Mouse (Mus musculus): ENCODE measurements around the gene Pask. TPM values are rescaled to one million over a fixed set of nuclear protein-coding genes. Genes with fewer than 3 reads are reported as not detected.

Pask gene
- total and polyA plus RNA-seq, 2 experiments from 2014 or later: 3.9 to 15.0 TPM

DNA sequence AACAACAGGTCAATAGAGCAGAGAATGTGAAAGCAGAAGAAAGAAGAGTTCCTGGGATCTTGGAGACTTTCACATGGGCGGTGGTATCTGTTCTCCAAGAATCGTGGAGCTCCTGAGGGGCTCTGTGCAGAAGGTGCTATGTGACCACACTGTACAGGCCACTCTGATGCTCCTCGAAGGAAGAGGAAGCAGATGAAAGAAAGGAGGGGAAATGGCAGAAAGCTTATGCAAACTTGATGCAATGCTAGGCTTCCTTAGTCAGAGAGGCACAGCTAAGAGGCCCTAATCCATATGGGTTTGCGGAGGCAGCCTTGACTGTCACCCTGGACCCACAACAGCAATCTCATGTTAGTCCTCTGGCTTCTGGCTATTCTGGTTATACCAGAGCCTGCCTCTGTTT lies 52.3 kb downstream of the Pask start:
- H3K9ac ChIP-seq (replicated peaks; ENCODE audit: low read length): no peak overlapping the region
- H3K9me3 ChIP-seq (ENCODE audit: low read length): no peaks in the 10 kb centered on the region
- H3K36me3 ChIP-seq (ENCODE audit: insufficient read depth, low read length): peaks cover 6% of the 10 kb centered on the region
- no peaks in the 10 kb centered on the region for H3K27me3 ChIP-seq (ENCODE audit: insufficient read depth, low read length)
- H3K4me3 ChIP-seq (ENCODE audit: low read length): no peak overlapping the region
- DNase-seq (ENCODE audit: low spot score) (no peak), ATAC-seq (no peak)
- no peak overlapping the region for H3K4me2 ChIP-seq (ENCODE audit: low read depth, low read length)
- H3K4me1 ChIP-seq (ENCODE audit: insufficient read depth, low read length): no peaks in the 10 kb centered on the region
- TF ChIP-seq CTCF (IDR thresholded peaks at IDR 0.05; ENCODE audit: low read depth): no peak
- WGBS: 87% methylated on average over 4 of the region's 4 CpGs
- H3K27ac ChIP-seq: no peak overlapping the region

- H3K4me3 ChIP-seq (ENCODE audit: low read length): no peak overlapping the region
- no peaks in the 10 kb centered on the region for H3K9me3 ChIP-seq (ENCODE audit: low read length)
- H3K9ac ChIP-seq (replicated peaks; ENCODE audit: low read length): no peak overlapping the region
- ATAC-seq (no peak), DNase-seq (ENCODE audit: low spot score) (no peak)
- H3K4me1 ChIP-seq (ENCODE audit: insufficient read depth, low read length): no peaks in the 10 kb centered on the region
- no peak overlapping the region for H3K27ac ChIP-seq
- no peak for TF ChIP-seq CTCF (IDR thresholded peaks at IDR 0.05; ENCODE audit: low read depth)
- H3K27me3 ChIP-seq (ENCODE audit: insufficient read depth, low read length): no peaks in the 10 kb centered on the region
- H3K4me2 ChIP-seq (ENCODE audit: low read depth, low read length): no peak overlapping the region
- no peaks in the 10 kb centered on the region; the same call in 1 of the 2 replicates for H3K36me3 ChIP-seq (ENCODE audit: insufficient read depth, low read length)
- 67% methylated on average over 3 of the region's 3 CpGs for WGBS
Observed at GRCm38 (mm10) chr1:93289678-93290214, 53.5 kb downstream of the Pask start.

DNA sequence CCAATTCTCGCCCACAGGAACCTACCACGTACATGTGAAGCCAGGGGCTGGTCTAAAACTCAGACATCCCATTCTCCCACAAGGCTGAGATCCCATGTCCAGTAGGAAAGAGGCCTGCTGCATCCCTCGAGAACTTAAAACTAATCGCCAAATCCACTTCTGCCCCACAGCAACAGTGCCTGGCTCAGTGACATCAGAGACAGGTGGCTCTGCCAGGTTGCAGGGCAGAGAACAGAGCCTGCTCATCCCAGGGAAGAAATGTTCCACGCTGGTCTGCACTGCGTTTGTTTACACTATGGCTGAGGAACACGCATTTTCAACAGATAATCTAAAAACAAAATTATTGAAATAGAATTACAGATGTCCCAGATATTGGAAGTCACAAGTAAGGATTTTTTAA lies 66.2 kb downstream of the Pask start:
- H3K27ac ChIP-seq: no peak overlapping the region
- DNase-seq (ENCODE audit: low spot score) (no peak), ATAC-seq (no peak)
- H3K4me1 ChIP-seq (ENCODE audit: insufficient read depth, low read length): no peaks in the 10 kb centered on the region
- H3K9ac ChIP-seq (replicated peaks; ENCODE audit: low read length): no peak overlapping the region
- no peak overlapping the region for H3K4me2 ChIP-seq (ENCODE audit: low read depth, low read length)
- H3K36me3 ChIP-seq (ENCODE audit: insufficient read depth, low read length): no peaks in the 10 kb centered on the region
- TF ChIP-seq CTCF (IDR thresholded peaks at IDR 0.05; ENCODE audit: low read depth): no peak
- H3K4me3 ChIP-seq (ENCODE audit: low read length): no peak overlapping the region
- H3K9me3 ChIP-seq (ENCODE audit: low read length): no peaks in the 10 kb centered on the region
- no peaks in the 10 kb centered on the region for H3K27me3 ChIP-seq (ENCODE audit: insufficient read depth, low read length)
- WGBS: 77% methylated on average over 7 of the region's 7 CpGs

- H3K9ac ChIP-seq (replicated peaks; ENCODE audit: low read length): no peak overlapping the region
- H3K36me3 ChIP-seq (ENCODE audit: insufficient read depth, low read length): no peaks in the 10 kb centered on the region
- no peak overlapping the region for H3K4me3 ChIP-seq (ENCODE audit: low read length)
- no peaks in the 10 kb centered on the region for H3K4me1 ChIP-seq (ENCODE audit: insufficient read depth, low read length)
- H3K4me2 ChIP-seq (ENCODE audit: low read depth, low read length): no peak overlapping the region
- no peak for TF ChIP-seq CTCF (IDR thresholded peaks at IDR 0.05; ENCODE audit: low read depth)
- no peaks in the 10 kb centered on the region for H3K27me3 ChIP-seq (ENCODE audit: insufficient read depth, low read length)
- no peak overlapping the region for H3K27ac ChIP-seq
- no peaks in the 10 kb centered on the region for H3K9me3 ChIP-seq (ENCODE audit: low read length)
- no peak for ATAC-seq
- no peak for DNase-seq (ENCODE audit: low spot score)
- WGBS: 79% methylated on average over 6 of the region's 6 CpGs
Observed at GRCm38 (mm10) chr1:93275561-93275960, 67.7 kb downstream of the Pask start.

DNA sequence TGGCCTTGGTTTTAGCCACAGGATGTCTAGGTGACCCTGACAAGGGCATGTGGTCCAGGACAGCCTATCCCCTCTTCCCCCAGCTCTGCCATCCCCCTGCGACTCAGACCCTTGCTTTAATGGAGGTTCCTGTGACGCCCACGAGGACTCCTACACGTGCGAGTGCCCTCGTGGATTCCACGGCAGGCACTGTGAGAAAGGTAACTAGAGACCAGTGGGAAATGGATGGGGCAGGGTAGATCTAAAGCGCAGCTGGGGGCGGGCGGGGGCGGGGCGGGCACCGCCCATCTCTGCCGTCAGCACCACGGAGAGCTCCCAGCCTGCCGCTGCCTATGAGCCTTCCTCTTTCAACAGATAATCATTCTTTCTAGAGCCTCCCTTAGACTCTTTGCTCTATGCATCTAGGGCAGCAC lies 70.9 kb downstream of the Pask start:
- Histone ChIP-seq H3K9me3 (ENCODE audit: low read length) (no peaks in the 10 kb centered on the region), H3K4me3 (ENCODE audit: low read length) (no peak overlapping the region), H3K4me1 (ENCODE audit: insufficient read depth, low read length) (no peaks in the 10 kb centered on the region), H3K27me3 (ENCODE audit: insufficient read depth, low read length) (no peaks in the 10 kb centered on the region), H3K4me2 (ENCODE audit: low read depth, low read length) (peak overlapping the region; percentile 37), H3K27ac (no peak overlapping the region), H3K36me3 (ENCODE audit: insufficient read depth, low read length) (no peaks in the 10 kb centered on the region), H3K9ac (replicated peaks; ENCODE audit: low read length) (no peak overlapping the region)
- no peak for TF ChIP-seq CTCF (IDR thresholded peaks at IDR 0.05; ENCODE audit: low read depth)
- 4% methylated on average over 15 of the region's 16 CpGs for WGBS
- DNase-seq (ENCODE audit: low spot score) (peak; percentile 7), ATAC-seq (peak; percentile 48)

DNA sequence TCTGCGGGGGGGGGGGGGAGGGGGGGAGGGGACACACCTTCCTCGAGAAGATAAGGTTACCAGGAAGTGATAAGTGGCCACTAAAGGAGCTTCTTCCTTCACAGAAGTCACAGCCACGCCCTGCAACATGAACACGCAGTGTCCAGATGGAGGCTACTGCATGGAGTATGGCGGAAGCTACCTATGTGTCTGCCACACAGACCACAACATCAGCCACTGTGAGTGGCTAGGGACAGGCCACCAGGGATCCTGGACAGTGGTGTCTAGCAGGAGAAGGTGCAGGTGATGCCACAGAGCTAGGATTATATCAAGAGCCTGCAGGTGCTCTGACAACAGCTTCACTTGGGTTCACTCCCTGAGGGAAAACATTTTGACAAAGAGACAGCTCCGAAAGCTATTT lies 71.5 kb downstream of the Pask start:
- no peaks in the 10 kb centered on the region for H3K36me3 ChIP-seq (ENCODE audit: insufficient read depth, low read length)
- no peaks in the 10 kb centered on the region for H3K4me1 ChIP-seq (ENCODE audit: insufficient read depth, low read length)
- H3K4me3 ChIP-seq (ENCODE audit: low read length): no peak overlapping the region
- no peak overlapping the region for H3K4me2 ChIP-seq (ENCODE audit: low read depth, low read length)
- 72% methylated on average over 5 of the region's 6 CpGs for WGBS
- no peaks in the 10 kb centered on the region for H3K9me3 ChIP-seq (ENCODE audit: low read length)
- ATAC-seq (no peak), DNase-seq (ENCODE audit: low spot score) (no peak)
- H3K9ac ChIP-seq (replicated peaks; ENCODE audit: low read length): no peak overlapping the region
- H3K27ac ChIP-seq: no peak overlapping the region
- H3K27me3 ChIP-seq (ENCODE audit: insufficient read depth, low read length): no peaks in the 10 kb centered on the region
- no peak for TF ChIP-seq CTCF (IDR thresholded peaks at IDR 0.05; ENCODE audit: low read depth)

- ATAC-seq: no peak
- no peak for DNase-seq (ENCODE audit: low spot score)
- Histone ChIP-seq H3K9me3 (ENCODE audit: low read length) (no peaks in the 10 kb centered on the region), H3K36me3 (ENCODE audit: insufficient read depth, low read length) (no peaks in the 10 kb centered on the region), H3K27me3 (ENCODE audit: insufficient read depth, low read length) (no peaks in the 10 kb centered on the region), H3K9ac (replicated peaks; ENCODE audit: low read length) (no peak overlapping the region), H3K4me1 (ENCODE audit: insufficient read depth, low read length) (no peaks in the 10 kb centered on the region), H3K27ac (no peak overlapping the region), H3K4me2 (ENCODE audit: low read depth, low read length) (no peak overlapping the region), H3K4me3 (ENCODE audit: low read length) (no peak overlapping the region)
- 72% methylated on average over 3 of the region's 3 CpGs for WGBS
- TF ChIP-seq CTCF (IDR thresholded peaks at IDR 0.05; ENCODE audit: low read depth): no peak
Observed at GRCm38 (mm10) chr1:93270516-93271240, 72.6 kb downstream of the Pask start.

Data from hindbrain, postnatal 0 days (tissue).